Mouse (Mus musculus) thymus, postnatal 0 days (tissue): ENCODE measurements at regions not wholly inside any gene's neighbourhood (a gene's known extent, or its start where the extent isn't known, plus 50 kb on each side); places are given as distances from the start of the nearest gene placed in this dataset.
"Not testable (repeated sequence)": the region's sequence is repeated elsewhere in the genome, so short reads cannot be mapped to it uniquely, and the experiment has no call there.

Source experiments
- DNase-seq: peaks from one replicate; pipeline ENCODE4 v3.0.0-alpha.2; 2015; ENCODE audit warnings: low spot score

DNA sequence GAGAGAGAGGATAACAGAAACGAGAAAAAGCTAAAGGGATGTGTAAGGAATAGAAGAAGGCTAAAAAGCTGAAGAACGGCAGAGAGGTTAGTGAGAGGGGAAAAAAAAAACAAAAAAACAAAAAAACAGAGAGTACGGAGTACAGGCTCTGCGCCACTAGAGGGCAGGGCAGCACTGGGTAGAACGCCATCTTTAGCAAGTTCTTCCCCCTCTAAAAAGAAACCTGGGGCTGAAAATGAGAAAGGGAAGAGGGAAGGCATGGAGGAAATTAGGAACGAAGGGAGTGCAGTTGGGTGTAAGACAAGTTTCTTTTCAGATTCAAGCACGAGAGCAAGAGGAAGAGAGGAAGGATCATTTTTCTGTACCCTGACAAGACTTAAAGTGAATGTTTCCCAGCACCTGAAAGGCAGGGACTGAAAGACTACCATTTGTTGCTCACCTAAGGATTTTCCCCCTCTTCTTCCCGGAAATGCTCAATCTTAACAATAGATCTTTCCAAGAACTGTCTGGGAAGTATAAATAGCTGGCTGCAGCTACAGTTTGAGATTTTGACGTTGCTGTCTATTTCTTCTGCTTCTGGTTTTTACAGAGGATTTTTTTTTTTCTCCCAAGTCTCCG is 195.6 kb downstream of the Fam198b start:
- peak; percentile 31 for DNase-seq

DNA sequence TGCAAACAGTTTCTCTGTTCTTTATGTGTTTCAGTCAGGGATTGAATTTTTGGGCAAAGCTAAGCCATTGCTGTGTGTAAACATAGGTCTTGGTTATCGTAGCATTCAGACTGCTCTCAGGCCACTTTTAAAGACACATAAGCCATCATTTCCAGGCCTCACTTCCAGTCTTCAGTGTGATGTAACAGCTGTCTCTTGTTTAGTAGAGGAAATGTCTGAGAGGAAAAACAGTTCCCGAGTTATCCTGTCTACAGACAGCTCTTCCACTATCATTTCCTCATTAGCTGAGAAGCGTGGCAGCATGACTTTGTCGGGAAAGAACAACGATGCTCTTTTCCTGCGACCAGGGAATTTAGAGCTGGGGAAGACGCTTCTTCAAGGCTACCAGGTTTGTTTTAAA is 196.9 kb downstream of the Fam198b start:
- no peak for DNase-seq

DNA sequence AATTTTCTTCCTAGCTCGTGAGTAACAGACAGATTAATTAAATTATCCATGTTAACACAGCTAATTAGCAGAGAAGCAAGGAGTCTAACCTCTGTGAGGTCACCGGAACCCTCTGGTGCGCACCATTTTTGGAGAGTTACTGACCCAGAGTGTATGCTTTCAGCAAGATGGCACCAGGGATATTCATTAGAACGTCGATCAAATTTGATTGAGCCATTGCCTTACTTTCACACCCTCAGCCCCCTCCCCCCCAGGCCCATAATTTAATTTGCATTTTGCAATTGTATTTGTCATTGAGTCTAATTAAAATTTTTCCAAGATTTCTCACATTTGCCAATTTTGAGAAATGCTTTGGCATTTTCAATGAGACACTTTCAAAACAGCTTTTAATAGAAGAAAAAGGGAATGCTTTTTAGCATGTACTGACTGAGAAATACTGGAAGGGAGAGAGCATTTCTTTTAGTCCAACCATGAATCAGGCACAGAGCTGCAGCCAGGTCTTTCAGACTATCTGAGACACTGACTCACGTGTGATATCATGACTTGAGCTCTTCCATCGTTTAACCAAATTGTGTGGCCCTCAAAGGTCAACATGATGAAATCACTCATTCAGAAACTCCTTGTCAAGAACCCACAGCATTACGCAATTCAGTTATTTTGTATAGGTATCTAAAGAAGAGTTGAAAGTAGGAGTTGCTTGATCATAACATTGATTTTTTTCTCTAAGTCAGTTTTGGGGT is 198.6 kb downstream of the Fam198b start:
- no peak for DNase-seq

DNA sequence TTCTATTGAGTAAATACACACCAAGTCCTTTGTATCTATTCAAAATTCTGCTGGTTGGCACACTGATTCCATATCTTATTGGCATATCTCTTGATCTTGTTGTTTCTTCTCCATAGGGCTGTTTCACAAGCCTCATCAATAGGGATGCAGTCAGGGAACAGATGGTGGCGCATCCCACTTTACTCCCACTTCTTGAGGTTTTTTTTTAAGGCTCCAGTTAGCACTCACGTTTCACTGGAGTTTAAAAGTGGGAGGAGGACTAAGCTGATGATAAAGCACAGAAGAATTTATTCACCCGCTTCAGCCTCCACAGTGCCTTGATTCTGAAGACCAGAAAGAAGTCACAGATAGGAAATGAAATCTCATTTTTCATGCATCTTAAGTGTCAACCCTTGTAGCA is 199.8 kb downstream of the Fam198b start:
- no peak for DNase-seq

DNA sequence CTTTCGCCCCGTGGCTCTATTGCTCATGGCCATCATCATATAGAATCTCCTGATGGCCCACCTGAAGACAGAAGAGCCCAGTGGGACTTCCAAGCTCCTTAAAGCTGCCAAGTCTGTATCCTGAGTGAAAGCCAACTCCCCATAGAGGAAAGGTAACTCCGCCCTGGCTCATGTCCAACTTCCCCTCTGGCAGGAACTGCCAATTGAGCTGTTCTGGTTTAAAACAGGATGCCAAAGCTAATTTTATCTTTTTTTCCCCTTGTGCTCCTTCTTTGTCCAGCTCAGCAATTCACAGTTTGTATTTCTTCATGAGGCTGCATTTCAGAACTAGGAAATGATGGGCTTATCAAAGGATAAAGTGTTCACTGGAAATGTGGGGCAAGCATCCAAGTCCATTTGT is 215.3 kb downstream of the Fam198b start:
- DNase-seq: no peak

DNA sequence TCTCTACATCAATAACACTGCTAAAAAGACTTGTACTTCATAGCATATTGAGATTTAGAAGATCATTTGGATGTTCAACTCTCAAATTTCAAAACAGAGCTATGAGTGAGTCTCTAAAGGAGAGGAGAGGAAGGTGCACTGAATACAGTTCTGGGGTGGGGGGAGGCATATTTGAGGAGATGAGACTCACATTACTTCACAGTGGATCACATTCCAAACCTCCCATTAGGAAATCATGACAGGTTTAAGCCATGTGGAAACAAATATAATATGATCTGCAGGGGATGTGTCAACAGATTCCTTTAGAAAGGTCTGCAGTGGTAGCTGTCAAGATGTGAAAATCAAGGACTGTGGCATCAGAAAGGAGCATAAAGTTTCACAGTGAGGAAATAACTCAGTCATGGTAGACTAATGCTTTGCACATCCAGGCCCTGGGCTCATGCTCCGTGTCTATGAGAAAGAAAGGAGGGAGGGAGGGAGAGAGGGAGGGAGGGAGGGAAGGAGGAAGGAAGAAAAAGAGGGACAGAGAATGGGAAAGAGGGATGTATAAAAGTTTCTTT is 235.9 kb downstream of the Fam198b start:
- DNase-seq: no peak

DNA sequence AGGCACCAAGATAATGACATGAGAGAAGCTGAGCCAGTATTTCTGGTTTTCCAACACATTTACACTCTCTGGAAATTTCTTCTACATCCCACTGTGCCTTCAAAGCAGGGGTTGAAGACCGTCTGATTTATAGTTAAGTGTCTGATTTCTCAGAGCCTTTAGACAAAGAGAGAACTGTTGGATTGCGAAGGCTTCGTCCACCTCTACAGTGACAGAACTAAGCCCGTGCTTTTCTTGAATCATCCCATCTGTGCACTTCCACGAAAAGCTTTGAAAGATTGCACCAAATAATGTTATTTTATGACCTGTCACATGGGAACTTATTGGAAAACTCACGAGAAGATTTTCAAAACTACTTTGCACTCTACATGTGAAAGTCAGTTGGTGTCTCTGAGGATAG is 239.3 kb downstream of the Fam198b start:
- DNase-seq: no peak

DNA sequence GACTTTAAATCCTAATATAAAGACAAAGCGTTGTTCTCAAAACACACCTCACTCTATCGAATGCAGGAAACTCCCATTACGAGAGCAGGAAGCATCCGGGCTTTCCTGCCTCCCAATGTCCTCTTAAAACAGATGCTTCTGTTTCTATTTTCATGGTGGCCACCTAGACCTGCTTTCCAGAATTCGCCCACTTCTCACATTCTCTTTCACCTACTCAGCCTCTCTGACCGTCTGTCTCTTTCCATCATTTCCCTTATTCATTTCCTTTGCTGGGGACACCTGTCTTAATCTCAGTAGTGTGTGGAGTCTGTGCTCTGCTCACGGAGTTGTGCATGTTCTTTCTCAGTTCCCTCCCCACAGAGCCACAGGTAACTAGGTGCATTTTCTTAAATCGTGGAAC is 240.3 kb downstream of the Fam198b start:
- DNase-seq: no peak

DNA sequence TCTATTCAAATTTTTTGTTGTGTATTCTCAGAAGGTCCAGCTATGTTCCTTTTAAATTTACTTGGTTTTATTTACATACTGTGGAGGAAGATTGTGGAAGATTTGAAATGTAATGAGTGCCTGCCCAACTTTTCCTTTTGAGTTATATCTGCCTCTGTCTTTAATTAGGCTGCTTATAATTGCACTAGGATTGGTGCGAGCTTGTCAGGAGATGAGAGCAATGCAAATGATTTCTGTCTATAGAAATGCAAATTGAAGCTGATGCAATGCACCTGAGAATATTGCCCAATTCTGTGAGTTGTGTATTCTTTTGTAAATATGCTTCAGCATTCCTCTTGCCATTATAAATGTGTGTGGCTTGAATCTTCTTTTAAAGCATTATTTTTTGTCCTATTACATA is 257.4 kb downstream of the Fam198b start:
- no peak for DNase-seq

DNA sequence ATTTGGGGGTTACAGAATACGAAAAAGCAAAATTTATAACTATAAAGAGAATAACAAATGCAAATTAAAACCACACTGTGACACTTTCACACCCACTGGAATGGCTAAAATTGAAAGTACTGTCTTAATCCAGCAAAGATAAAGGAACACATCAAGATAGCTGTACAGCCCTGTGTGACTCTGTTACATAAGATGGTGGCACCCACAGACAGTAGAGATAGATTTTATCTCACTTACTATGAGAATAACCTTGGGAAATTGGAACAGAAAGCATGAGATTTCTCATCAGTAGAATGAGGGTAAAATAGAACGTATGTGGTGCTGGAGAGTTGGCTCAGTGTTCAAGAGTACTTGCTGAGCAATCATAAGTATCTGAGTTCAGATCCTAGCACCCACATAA is 276.1 kb downstream of the Fam198b start:
- no peak for DNase-seq

DNA sequence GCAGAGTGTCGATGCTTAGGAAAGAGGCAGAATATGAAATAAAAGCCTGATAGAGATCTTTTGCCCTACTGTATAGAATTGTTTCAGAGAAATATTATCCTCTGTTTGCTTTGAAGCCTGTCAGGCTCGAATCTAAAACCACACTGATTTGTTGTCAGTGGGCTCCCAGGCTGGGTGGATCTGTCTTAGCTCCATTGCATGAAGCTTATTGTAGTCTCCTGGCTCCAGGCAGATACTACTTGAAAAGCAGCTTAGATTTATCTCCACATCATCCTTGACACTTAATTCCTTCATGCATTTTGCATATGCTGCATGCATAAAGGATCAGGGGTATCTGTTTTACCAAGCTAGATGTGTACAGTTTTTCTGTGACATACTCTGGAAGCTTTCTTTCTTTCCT is 297.4 kb downstream of the Fam198b start:
- DNase-seq: no peak

DNA sequence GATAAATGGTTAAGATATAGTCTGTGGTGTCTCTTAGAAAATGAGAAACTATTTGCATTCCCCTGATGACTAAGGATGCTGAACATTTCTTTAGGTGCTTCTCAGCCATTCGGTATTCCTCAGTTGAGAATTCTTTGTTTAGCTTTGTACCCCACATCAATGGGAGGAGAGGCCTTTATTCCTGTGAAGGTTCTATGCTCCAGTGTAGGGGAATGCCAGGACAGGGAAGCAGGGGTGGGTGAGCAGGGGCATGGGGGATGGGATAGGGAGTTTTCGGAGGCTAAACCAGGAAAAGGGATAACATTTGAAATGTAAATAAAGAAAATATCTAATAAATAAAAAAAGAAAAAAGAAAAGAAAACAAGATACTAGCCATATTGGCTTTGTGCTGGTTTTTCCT is 297.8 kb downstream of the Fam198b start:
- not testable (repeated sequence) for DNase-seq

DNA sequence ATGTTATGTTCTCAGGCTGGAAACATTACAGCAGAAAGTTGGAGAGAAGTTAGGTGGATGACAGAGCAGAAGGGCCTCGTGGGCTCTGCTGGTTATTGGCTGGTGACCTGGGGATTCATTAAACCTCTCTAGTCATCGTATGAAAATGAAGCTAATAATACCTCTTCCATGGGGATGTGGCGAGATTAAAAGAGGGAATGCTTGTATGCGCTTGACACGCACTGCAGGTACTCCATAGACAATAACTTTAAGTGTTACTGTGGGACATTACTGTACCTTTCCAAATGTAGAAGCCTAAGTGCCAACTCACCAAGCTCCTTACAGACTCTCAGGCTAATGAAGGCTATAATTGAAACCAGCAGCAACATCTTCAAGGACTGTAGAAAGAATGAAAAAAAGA is 303.1 kb downstream of the Fam198b start:
- no peak for DNase-seq

DNA sequence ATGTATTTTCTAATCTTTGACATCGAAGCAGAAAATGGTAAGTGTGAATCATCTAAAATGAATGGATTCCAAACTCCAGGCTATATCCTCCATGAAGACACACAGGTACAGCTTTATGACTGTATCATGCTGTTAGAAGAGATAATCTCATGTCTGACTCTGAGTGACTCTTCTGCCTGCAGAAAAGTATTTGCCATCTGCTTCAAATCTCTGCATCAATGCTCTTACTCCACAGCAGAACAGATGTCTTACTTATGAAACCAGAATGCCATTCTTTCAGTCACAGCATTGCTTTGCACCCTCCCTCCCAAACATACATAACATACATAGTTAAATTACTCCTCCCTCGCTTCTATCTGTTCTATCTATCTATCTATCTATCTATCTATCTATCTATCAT is 316.6 kb downstream of the Fam198b start:
- DNase-seq: no peak

DNA sequence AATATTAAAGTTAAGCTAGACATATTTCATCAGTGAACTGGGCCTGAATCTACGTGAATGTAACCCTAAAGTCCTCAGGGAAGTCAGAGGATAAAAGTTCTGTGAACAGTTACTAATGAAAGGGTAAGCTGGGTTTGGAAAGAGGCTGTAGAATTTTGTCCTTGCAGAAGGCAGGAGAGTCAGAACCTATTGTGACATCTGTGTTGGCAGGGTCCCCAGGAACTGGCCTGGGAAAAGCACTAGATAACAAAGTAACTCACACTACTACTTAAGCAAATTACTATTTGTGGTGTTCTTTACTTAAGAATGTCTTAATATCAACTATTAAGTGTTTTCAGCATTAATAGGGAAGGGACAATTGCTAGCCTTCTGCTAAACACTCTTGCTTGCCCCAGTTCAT is 320.5 kb downstream of the Fam198b start:
- DNase-seq: no peak

DNA sequence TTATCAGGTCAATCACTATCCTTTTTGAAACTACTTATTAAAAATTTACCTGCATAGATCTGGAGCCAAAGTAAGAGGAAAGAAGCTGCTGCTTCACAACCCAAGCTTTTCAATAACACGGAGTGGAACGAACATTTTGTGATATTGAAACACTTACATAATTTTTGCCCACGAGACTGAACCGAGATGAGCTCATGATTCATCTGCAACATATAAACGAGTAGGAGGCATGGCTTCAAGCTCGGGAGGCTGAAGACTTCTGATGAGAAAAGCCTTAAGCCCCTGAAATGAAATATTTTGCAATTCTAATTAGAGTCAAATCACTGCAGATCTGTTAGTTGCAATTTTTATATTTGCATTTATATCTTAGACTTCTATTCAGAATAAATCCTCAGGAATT is 321.0 kb downstream of the Fam198b start:
- no peak for DNase-seq

DNA sequence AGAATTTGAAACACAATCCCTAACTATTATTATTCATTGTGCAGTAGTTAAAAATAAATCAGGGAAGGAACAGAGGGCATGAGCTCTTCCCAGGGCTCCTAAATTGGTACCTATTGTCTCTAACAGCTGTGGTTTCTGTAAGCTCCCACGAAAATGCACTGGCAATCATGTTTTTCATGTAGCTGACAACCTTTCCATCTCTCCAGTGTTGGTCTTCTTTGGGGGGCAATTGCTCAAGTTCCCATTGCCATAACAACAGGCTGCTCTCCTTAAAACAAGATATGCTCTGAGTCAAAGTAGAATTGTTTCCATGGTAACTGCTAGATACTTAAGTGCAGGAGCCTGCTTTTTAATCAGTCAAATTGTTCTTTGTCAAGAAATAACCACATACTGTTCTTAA is 322.7 kb downstream of the Fam198b start:
- no peak for DNase-seq

DNA sequence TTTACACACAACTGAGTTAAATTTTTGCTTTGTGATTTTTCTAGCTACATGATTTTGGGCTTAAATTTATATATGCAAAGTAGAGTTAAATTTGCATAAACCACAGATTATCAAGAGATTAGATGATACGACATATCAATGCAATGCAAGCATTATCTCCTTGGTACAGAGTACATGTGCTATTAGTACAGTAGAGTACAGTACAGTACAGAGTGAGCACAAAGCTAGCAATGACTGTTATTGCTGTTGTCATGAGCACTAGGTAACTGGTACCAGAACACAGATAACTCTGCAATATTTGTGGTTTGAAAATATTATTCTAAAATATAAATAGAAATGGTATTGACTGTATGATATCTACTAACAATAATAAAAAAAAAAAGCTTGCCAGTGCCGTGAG is 323.7 kb downstream of the Fam198b start:
- DNase-seq: no peak

DNA sequence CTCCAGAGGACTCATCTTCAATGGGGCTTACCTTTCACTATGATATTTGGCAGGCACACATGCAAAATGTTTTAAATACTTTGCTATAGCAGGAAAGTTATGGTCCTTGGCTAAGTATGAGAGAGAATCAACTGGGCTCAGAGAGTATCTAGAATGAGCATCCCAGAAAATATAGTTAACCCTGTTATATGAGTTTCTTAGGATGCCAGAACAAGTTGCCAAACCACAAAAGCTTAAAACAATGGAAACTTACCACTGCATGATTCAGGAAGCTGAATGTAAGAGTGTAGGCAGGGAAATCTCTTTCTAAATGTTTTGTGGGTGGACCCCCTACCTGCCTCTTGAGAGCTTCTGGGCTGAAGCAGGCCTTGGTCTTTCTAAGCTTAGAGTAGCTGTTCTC is 325.3 kb downstream of the Fam198b start:
- DNase-seq: no peak

DNA sequence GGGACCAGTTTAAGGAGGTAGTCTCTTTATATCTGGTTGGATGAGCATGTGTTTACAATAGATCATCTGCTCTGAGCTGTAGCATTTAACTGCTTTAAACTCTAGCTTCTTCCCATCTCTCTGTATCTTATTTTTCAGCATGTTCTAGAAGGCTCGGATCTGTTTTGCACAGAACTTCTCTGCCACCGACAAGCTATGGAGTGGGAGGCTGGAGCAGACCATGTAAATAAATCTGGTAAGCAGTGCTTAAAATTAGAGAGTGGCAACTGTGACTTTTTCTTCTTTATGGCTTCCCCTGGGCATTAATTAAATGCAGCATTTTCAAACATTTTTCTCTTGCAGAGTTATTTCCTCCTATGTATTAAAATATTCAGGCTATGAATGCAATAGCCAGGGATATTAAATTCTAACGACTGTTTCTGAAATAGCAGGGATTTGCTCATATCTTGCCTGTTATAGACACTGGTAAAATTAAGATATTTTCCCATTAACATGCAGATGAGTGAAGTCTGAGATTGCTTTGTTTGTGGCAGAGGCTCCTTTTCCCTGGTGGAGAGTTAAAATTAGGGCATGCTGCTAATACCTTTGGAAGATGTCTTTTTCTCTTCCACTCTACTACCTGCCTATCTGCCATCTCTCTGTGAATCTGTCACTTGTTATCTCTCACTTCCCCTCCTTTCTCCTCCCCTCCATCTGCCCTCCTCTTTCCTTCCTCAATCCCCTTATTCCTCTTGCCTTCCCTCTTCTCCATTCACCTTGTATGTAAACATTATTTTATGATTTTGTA is 327.2 kb downstream of the Fam198b start:
- DNase-seq: no peak

DNA sequence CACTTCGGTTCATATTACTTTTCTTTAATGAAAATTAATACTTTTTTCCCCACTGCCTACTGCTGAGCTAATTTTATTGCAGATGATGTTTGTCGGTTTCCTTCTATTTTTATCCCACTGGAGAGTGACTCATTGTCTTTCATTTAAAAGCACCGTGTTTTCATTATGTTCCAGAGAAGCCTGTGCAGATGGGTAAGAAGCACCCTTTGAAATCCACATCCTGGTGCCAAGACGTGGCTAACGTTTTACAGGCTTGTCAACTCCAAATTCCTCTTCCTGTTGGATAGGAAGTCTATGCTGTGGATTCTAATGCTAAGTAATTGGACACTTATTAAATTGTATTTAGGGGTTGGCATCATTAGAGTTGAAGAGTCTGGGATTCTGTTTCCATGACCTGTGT is 364.3 kb downstream of the Fam198b start:
- DNase-seq: no peak

DNA sequence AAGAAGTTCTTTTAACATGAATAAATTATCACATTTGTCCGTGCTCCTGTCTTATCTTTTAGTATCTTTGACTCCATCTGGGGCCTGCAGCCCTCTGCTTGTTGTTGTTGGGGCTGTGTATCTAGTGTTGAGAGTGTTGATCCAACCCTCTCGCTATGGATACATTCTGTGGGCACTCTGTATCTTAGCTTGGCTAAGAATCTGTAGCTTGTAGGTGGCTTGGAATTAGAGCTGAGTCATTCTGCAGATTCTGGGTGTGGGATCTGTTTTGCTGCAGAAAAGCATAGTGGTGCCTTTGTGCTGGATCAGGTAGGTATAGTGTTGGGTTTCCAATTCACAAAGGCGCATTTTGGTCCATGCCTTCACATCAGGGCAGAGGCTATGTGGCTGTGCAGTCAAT is 365.6 kb downstream of the Fam198b start:
- no peak for DNase-seq
